Mouse (Mus musculus) kidney, adult 2 months (tissue): ENCODE results near the gene Figla. TPM values are rescaled to one million over a fixed set of nuclear protein-coding genes. Genes with fewer than 3 reads are reported as not detected.
A peak's percentile ranks its signal among the peaks of the same experiment; 100 is the strongest.

ENCODE experiments used
- DNase-seq: peaks from one replicate; pipeline ENCODE4 v3.0.0; 2021
- H3K27ac ChIP-seq: fragments of 200-500 bp; 2 replicates; pipeline ENCODE4 v1.5.1; 2012; ENCODE audit warnings: low read depth, low read length, control low read depth, inconsistent platforms; ENCODE audit not compliant: insufficient read depth
- H3K27me3 ChIP-seq: fragments of 200-500 bp; replicated peaks from 2 replicates; pipeline ENCODE4 v1.6.1; 2012; ENCODE audit warnings: mild to moderate bottlenecking, moderate library complexity, low read length, inconsistent platforms; ENCODE audit not compliant: control insufficient read depth, insufficient read depth
- H3K36me3 ChIP-seq: fragments of 200-500 bp; 2 replicates; pipeline ENCODE4 v1.6.1; 2012; ENCODE audit warnings: mild to moderate bottlenecking, moderate library complexity, low read length, inconsistent platforms; ENCODE audit not compliant: control insufficient read depth, insufficient read depth
- H3K4me1 ChIP-seq: fragments of 200-500 bp; 2 replicates; pipeline ENCODE4 v1.6.1; 2011; ENCODE audit warnings: low read length; ENCODE audit not compliant: control insufficient read depth, insufficient read depth
- H3K4me3 ChIP-seq: fragments of 200-500 bp; 2 replicates; pipeline ENCODE4 v1.5.1; 2011; ENCODE audit warnings: mild to moderate bottlenecking, low read depth, low read length, control low read depth; ENCODE audit not compliant: insufficient read depth
- CTCF ChIP-seq: fragments of 200-500 bp; conservative IDR thresholded peaks from 2 replicates; pipeline ENCODE4 v1.5.1; 2011; ENCODE audit warnings: low read depth, mild to moderate bottlenecking, control low read depth, low read length, moderate library complexity, mixed read lengths; ENCODE audit not compliant: insufficient read depth, insufficient read length
- POLR2A ChIP-seq: fragments of 200-500 bp; IDR thresholded peaks from one replicate; pipeline ENCODE4 v1.6.1; 2011; ENCODE audit warnings: low read depth, low read length, control low read depth
- WGBS: fragments of 180-500 bp; shearing (Covaris S2); methylation state at CpG from one replicate; pipeline ENCODE4 v1.1.7; 2018; 5-methylcytosine and 5-hydroxymethylcytosine counted together
- polyA plus RNA-seq: library from polyadenylated mRNA; depleted of rRNA; stranded (reverse); fragments of >200 nt; gene quantifications from 2 replicates; pipeline ENCODE4 v1.2.3, GENCODE M21; 2012

The Figla gene
- polyA plus RNA-seq, 1 experiment = not detected

DNA sequence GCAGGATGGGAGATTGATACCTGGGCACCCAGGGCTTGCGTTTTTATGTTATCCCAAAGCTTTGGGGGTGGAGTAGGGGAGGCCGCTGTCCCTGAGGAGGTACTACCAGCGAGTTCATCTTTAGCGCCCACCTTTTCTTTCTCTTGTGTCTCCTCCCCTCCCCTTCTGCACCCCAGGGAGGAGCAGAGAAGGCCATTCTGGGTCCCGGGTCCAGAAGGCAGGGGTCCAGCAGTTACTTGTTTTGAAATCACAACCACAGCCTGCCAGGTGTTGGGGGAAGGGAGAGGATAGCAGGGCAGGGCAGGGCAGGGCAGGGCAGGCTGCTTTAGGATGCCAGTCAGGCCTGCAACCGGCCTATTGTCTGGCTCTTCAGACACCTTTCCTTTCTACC, 13.3 kb downstream of the Figla start:
- no peak for TF ChIP-seq POLR2A
- Histone ChIP-seq H3K27ac (no peak overlapping the region), H3K4me1 (no peaks in the 10 kb centered on the region), H3K27me3 (peaks cover 3% of the 10 kb centered on the region; the same call in 1 of the 2 replicates), H3K4me3 (peak overlapping the region; percentile 53; the same call in 1 of the 2 replicates), H3K36me3 (no peaks in the 10 kb centered on the region)
- WGBS = 26% methylated on average over 6 of the region's 6 CpGs
- DNase-seq = no peak

DNA sequence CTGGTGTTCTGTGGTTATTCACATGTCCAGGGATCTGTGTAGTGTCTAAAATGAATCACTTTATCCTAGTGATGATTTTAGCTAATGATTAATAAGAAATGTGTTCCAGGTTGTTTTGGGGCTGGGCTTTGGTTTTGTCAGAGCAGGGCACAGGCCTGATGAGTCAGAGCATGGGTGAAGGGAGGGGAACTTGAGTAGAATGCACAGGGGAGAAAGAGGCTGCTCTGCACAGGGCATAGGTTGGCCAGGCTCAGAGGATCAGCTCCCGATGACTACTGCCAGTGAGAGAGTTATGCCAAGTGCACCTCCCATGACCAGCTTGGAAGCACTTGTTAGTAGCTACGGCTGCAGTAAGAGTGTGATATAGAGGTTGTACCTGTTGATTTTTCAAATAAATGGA, 15.6 kb downstream of the Figla start:
- no peaks in the 10 kb centered on the region for H3K36me3 ChIP-seq
- no peak overlapping the region for H3K27ac ChIP-seq
- no peak for DNase-seq
- TF ChIP-seq POLR2A (no peak), CTCF (no peak)
- no peak overlapping the region for H3K4me3 ChIP-seq
- H3K27me3 ChIP-seq = peaks cover 3% of the 10 kb centered on the region; the same call in 1 of the 2 replicates
- 53% methylated on average over 2 of the region's 2 CpGs for WGBS
- no peaks in the 10 kb centered on the region for H3K4me1 ChIP-seq

DNA sequence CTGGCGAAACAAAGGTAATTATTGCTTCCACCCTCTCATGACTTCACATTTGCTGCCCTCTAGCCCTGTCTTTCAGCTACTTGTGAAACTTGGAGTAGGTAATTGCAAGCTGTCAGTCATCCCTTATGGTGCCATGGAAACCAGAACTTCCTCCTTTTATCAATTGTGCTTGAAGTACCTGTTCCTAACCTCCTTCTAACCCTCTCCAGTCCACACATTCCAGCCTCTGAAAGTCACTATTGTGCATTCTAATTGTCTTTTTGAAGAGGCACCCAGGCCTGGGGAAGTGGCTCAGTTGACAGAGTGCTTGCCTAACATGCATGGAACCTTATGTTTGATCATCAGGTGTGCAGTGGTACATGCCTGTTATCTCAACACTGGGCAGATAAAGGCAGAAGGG, 17.7 kb downstream of the Figla start:
- Histone ChIP-seq H3K27ac (no peak overlapping the region), H3K4me1 (no peaks in the 10 kb centered on the region), H3K36me3 (no peaks in the 10 kb centered on the region), H3K4me3 (no peak overlapping the region), H3K27me3 (0 out of 2 replicates have a peak, but pooled peaks cover 1% of the 10 kb centered on the region)
- WGBS = 85% methylated on average over 1 of the region's 1 CpGs
- DNase-seq = no peak
- no peak for TF ChIP-seq CTCF
- no peak for TF ChIP-seq POLR2A

DNA sequence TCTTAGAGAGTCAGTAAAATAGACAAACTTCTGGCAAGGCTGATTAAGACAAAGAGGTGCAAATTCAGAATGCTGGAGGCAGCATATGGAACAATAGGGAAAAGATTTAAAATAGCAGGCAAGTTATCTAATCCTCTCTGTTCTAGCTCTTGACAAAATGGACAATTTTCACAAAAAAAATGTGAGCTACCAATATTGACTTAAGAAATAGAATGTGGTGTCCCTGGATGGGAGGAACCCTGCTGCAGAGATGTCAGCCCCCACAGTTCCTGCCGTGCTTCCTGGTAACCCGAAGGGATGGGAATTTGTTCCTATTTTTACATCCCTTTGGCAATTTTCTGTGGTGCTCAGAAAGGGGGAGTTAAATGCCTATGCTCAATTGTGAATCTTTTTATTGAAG, 22.9 kb downstream of the Figla start:
- 54% methylated on average over 2 of the region's 2 CpGs for WGBS
- H3K27me3 ChIP-seq = no peaks in the 10 kb centered on the region
- no peaks in the 10 kb centered on the region for H3K4me1 ChIP-seq
- no peak overlapping the region for H3K27ac ChIP-seq
- no peak overlapping the region for H3K4me3 ChIP-seq
- DNase-seq = no peak
- no peak for TF ChIP-seq POLR2A
- TF ChIP-seq CTCF = no peak
- no peaks in the 10 kb centered on the region for H3K36me3 ChIP-seq

DNA sequence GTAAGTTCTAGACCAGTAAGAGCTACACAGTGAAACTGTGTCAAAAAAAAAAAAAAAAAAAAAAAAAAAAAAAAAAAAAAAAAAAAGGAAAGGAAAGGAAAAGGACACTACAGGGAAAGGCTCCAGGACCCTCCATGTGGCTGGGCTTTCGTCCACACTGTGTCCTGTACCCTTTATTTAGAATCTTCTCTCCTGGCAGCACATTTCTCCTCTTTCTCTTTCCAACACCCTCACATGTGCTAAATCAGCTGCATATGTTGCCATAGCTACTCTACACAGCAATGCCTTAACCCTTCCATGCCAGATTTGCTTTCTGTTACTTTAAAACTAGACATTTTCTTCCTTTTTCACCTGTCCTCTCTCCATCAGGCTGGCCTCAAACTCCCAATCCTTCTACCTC, 24.2 kb downstream of the Figla start:
- no peak overlapping the region for H3K27ac ChIP-seq
- WGBS = 58% methylated on average over 1 of the region's 1 CpGs
- no peak for DNase-seq
- no peaks in the 10 kb centered on the region for H3K27me3 ChIP-seq
- H3K4me3 ChIP-seq = no peak overlapping the region
- no peaks in the 10 kb centered on the region for H3K4me1 ChIP-seq
- TF ChIP-seq POLR2A (no peak), CTCF (no peak)
- H3K36me3 ChIP-seq = no peaks in the 10 kb centered on the region

DNA sequence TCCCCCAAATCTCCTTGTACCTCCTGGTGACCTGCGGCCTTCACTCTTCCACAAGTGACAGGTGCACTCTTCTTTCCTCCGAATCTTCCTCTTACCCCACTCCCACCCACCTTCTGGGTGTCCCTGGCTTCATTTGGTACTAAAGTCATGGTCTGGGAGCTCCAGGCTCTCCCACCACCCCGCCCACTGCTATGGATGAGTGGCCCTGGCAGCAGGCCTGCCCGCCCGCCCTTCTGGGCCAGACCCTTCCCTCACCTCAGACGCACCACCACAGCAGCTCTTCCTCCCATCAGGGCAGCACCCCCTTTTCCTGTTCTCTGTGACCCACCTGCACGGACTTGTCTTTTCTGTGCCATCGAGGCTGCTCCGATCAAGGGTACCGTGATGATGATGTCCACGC, 31.5 kb downstream of the Figla start:
- no peak for TF ChIP-seq CTCF
- no peak for TF ChIP-seq POLR2A
- Histone ChIP-seq H3K4me1 (no peaks in the 10 kb centered on the region), H3K4me3 (no peak overlapping the region), H3K36me3 (no peaks in the 10 kb centered on the region), H3K27me3 (no peaks in the 10 kb centered on the region), H3K27ac (no peak overlapping the region)
- DNase-seq = no peak
- 73% methylated on average over 11 of the region's 11 CpGs for WGBS

DNA sequence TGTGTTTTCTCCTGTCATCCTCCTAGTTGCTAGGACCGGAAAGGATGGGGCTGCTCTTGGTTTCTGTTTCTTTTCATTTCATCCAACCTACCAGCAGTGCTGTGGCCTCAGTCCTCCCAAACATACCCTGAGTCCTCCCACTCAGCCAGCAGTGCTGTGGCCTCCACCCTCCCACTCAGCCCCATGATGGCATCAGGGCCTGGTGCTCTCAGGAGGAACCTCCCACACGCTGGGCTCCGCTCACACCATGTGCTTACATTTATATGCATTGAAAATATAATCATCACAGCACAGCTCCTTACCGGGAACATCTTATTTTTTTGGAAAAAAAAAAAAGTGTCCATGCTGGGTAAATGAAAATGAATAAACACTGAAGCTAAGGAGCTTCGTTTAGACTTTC, 32.5 kb downstream of the Figla start:
- Histone ChIP-seq H3K4me1 (no peaks in the 10 kb centered on the region), H3K4me3 (no peak overlapping the region), H3K27ac (no peak overlapping the region), H3K27me3 (no peaks in the 10 kb centered on the region), H3K36me3 (no peaks in the 10 kb centered on the region)
- no peak for DNase-seq
- TF ChIP-seq POLR2A = no peak
- TF ChIP-seq CTCF = no peak
- WGBS = 68% methylated on average over 5 of the region's 5 CpGs
